Mouse (Mus musculus) bone marrow, adult 2 months (tissue): ENCODE data around the gene Cyth1.

ENCODE experiments used
- CTCF ChIP-seq: fragments of 200-500 bp; IDR thresholded peaks from 2 replicates; pipeline ENCODE4 v1.5.1; 2011; ENCODE audit warnings: low read length, control low read depth; ENCODE audit not compliant: control insufficient read depth, insufficient read depth
- POLR2A ChIP-seq: fragments of 200-500 bp; IDR thresholded peaks from 2 replicates; pipeline ENCODE4 v1.6.1; 2011; ENCODE audit warnings: low read depth, mild to moderate bottlenecking, control low read depth, low read length, borderline replicate concordance; ENCODE audit not compliant: control insufficient read depth

GRCm38 (mm10) chr11:118088896-118089295, 159.5 kb downstream of the Cyth1 start:
- TF ChIP-seq CTCF: no peak
- TF ChIP-seq POLR2A: no peak
